Mouse (Mus musculus) liver, embryonic 13.5 days (tissue): Measurements from ENCODE around the gene 6030445D17Rik. TPM values are rescaled to one million over a fixed set of nuclear protein-coding genes. Genes with fewer than 3 reads are reported as not detected.

Experiments
- ATAC-seq: fragments of 200-750 bp; cut with Nextera tagmentation; 2 replicates; pipeline ENCODE4 v1.8.0; 2017; ENCODE audit warnings: low read depth, mild to moderate bottlenecking, moderate number of reproducible peaks, moderate library complexity
- DNase-seq: peaks from one replicate; pipeline ENCODE4 v3.0.0; 2022
- H3K27ac ChIP-seq: fragments of 300-500 bp; sonication (generic); 2 replicates; pipeline ENCODE4 v1.5.1; 2015; ENCODE audit warnings: moderate library complexity, mild to moderate bottlenecking, inconsistent platforms
- H3K27me3 ChIP-seq: fragments of 300-500 bp; sonication (generic); 2 replicates; pipeline ENCODE4 v1.6.1; 2015; ENCODE audit warnings: mild to moderate bottlenecking, inconsistent platforms
- H3K36me3 ChIP-seq: fragments of 300-500 bp; sonication (generic); 2 replicates; pipeline ENCODE4 v1.6.1; 2015; ENCODE audit warnings: mild to moderate bottlenecking, inconsistent platforms
- H3K4me1 ChIP-seq: fragments of 300-500 bp; sonication (generic); replicated peaks from 2 replicates; pipeline ENCODE4 v1.6.1; 2015; ENCODE audit warnings: inconsistent platforms
- H3K4me2 ChIP-seq: fragments of 300-500 bp; sonication (generic); 2 replicates; pipeline ENCODE4 v1.6.1; 2015; ENCODE audit warnings: inconsistent platforms, mild to moderate bottlenecking, moderate library complexity
- H3K4me3 ChIP-seq: fragments of 300-500 bp; sonication (generic); replicated peaks from 2 replicates; pipeline ENCODE4 v1.5.1; 2015; ENCODE audit warnings: mild to moderate bottlenecking, inconsistent platforms
- H3K9ac ChIP-seq: fragments of 300-500 bp; sonication (generic); 2 replicates; pipeline ENCODE4 v1.6.1; 2015; ENCODE audit warnings: mild to moderate bottlenecking, inconsistent platforms
- H3K9me3 ChIP-seq: fragments of 300-500 bp; sonication (generic); replicated peaks from 2 replicates; pipeline ENCODE4 v1.6.1; 2016; ENCODE audit warnings: inconsistent platforms
- WGBS: fragments of 180-500 bp; shearing (Covaris S2); methylation state at CpG from one replicate; pipeline ENCODE4 v1.1.7; 2015; ENCODE audit not compliant: insufficient replicate concordance; 5-methylcytosine and 5-hydroxymethylcytosine counted together
- polyA plus RNA-seq: library from polyadenylated mRNA; unstranded; fragments of >200 nt; fragmentation: Nextera tagmentation; extraction: Ambion mirVana; gene quantifications from 2 replicates; pipeline ENCODE4 v1.2.1, GENCODE M21; 2015

The 6030445D17Rik gene
- polyA plus RNA-seq, 1 experiment from 2014 or later = not detected

DNA sequence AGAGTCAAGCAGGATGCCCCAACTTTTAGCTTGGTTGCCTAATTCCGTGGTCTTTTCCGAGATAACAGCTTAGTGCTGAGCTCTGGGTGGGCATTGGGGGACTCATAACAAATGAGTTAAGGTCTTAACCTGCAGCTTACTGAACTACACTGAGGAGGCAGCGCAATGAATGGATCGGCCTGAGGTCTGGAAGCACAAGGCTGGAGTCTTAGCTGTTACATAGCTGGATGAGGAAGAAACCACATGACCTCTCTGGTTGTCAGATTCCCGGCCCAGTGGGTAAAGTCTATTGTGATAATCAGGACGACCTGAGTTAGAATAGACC is 327 bp upstream of the 6030445D17Rik start:
- Histone ChIP-seq H3K27me3 (peaks cover 67% of the 10 kb centered on the region), H3K9me3 (no peaks in the 10 kb centered on the region), H3K4me3 (peak overlapping the region; percentile 65), H3K4me1 (peaks cover 21% of the 10 kb centered on the region), H3K36me3 (no peaks in the 10 kb centered on the region), H3K4me2 (peak overlapping the region; percentile 86), H3K9ac (peak overlapping the region; percentile 68; the same call in 1 of the 2 replicates), H3K27ac (no peak overlapping the region)
- WGBS = 27% methylated on average over 6 of the region's 6 CpGs
- ATAC-seq = no peak
- DNase-seq = no peak

DNA sequence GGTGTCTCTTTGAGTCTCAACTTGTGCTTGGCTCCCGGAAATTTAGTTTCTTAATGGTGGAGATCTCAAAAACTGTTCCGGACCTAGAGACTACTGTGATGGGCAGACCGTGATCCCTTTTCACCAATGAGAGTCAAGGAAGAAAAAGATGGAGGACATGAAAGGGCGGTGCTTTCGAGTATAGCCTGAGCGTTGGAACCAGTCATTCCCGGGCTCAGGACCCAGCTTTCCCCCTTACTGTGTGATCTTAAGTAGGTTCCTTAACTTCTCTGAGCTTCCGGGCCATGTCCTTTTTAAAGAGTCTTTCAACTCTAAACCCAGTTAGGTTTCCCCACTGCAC is 759 bp downstream of the 6030445D17Rik start:
- H3K4me1 ChIP-seq = peaks cover 21% of the 10 kb centered on the region
- DNase-seq (no peak), ATAC-seq (no peak)
- H3K27me3 ChIP-seq = peaks cover 67% of the 10 kb centered on the region
- H3K27ac ChIP-seq = no peak overlapping the region
- peak overlapping the region; percentile 86 for H3K4me2 ChIP-seq
- H3K4me3 ChIP-seq = peak overlapping the region; percentile 65
- 1% methylated on average over 8 of the region's 8 CpGs for WGBS
- no peaks in the 10 kb centered on the region for H3K36me3 ChIP-seq
- H3K9ac ChIP-seq = peak overlapping the region; percentile 68
- no peaks in the 10 kb centered on the region for H3K9me3 ChIP-seq

DNA sequence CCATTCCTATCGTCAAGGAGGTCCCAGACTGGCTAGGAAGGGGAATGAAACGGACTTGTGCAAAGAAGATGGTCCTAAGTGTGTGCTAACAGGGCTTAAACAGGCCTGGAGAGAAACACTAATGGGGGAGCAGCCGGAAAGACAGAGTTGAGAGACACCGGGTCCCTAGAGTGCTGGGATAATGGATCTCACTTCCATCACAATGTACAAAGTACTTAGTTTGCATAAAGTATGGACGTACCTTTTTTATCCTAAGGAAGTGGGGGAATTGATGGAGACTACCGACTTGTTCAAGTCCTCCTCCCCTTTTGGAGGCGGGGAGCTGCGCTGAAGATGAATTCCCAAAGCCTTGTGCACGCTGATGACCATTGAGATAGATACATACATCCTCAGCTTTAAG is 1.4 kb downstream of the 6030445D17Rik start:
- no peak for DNase-seq
- H3K4me1 ChIP-seq = peaks cover 23% of the 10 kb centered on the region
- H3K9ac ChIP-seq = no peak overlapping the region
- no peak for ATAC-seq
- H3K4me3 ChIP-seq = peak overlapping the region; percentile 65
- WGBS = 41% methylated on average over 9 of the region's 9 CpGs
- peak overlapping the region; percentile 86 for H3K4me2 ChIP-seq
- peaks cover 67% of the 10 kb centered on the region for H3K27me3 ChIP-seq
- H3K27ac ChIP-seq = no peak overlapping the region
- no peaks in the 10 kb centered on the region for H3K36me3 ChIP-seq
- no peaks in the 10 kb centered on the region for H3K9me3 ChIP-seq

DNA sequence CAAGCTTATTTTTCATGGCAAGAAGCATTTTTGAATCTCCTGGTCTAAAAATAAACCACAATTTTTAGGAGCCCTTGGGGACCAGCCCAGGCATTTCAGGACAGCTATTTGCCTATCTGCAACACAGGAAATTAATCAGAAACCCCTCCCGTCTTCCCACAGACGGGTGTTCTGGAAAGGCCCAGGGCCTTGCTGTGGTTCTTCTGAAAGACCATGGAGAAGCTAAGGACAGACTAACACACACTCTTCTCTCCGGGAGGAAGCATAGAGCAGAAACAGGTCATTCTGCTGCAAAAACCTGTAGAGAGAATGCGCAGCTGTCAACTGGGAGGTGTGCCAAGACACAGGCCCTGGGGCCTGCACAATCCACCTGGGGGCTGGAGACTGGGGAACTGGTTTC is 4.2 kb downstream of the 6030445D17Rik start:
- Histone ChIP-seq H3K9me3 (no peaks in the 10 kb centered on the region), H3K36me3 (no peaks in the 10 kb centered on the region), H3K4me2 (no peak overlapping the region), H3K9ac (no peak overlapping the region), H3K4me3 (no peak overlapping the region), H3K27ac (no peak overlapping the region), H3K27me3 (peaks cover 73% of the 10 kb centered on the region), H3K4me1 (peaks cover 50% of the 10 kb centered on the region)
- WGBS = 56% methylated on average over 4 of the region's 4 CpGs
- ATAC-seq = no peak
- no peak for DNase-seq

DNA sequence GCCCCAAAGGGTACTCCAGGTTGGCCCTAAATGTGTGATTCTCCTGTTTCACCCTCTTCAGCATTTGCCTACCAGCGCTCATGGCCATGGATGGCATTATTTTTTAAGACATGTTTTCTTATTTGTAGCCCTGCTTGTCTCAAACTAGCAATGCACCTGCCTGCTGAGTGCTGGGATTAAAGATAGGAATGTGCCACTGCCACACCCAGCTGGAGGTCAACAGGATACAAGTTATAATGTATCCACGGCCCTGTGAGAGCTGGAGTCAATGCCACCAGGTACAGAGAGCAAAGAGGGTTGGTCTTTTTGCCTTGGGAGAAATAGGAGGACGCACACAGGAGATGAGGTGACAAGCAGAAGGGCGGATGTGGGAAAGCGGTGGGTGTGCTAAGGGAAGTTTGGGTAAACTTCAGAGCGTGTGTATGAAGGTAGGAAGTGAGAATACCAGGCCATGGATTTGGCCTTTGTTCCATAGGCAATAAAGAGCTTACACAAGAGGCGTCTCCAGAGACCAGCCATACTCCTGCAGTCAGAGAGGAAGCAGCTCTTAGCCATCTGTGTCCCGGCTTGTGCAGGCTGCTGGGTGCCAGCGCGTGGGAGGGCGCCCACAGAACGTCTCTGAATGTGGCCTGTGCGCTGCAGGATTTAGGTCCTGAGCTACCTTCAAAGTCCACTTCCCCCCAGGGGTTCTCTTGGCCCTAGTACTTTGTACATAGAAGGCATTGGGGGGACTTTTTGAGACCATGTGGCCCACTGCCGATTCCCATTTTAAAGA is 6.7 kb downstream of the 6030445D17Rik start:
- H3K36me3 ChIP-seq = no peaks in the 10 kb centered on the region
- no peak for DNase-seq
- ATAC-seq = no peak
- peak overlapping the region; percentile 92 for H3K4me2 ChIP-seq
- H3K27ac ChIP-seq = no peak overlapping the region
- no peak overlapping the region for H3K9ac ChIP-seq
- H3K27me3 ChIP-seq = peaks cover 58% of the 10 kb centered on the region
- WGBS = 62% methylated on average over 14 of the region's 14 CpGs
- H3K4me3 ChIP-seq = peak overlapping the region; percentile 75; the same call in 1 of the 2 replicates
- no peaks in the 10 kb centered on the region for H3K9me3 ChIP-seq
- peaks cover 39% of the 10 kb centered on the region for H3K4me1 ChIP-seq

DNA sequence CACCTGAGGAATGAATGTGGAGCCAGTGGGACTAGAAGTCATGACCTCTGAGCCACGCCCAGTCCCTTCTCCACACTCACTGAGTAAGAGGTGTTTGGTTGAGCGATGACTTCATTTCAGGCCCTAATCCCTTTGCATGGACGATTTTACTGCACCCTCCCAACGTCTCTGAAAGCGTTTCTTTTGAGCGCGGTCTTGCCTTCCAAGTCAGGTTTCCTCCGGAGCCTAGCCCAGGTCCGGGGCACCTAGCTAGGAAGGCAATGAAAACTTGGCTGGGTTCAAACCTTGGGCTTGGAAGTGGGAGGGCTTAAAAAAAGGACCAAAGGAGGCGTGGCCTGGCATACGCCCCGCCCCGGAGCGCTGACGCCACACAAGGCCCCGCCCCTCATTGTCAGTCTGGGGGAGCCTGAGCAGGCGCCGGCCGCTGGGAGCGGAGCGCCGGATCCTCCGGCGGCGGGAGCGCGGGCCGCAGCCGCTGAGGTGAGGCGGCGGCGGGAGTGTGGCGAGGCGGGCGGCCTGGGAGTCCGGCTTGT is 7.4 kb downstream of the 6030445D17Rik start, which contains the start of gene Luzp1:
TSS of gene Luzp1 (plus strand) at position 391 of the 533 bp plus-strand sequence.
- 2% methylated on average over 35 of the region's 36 CpGs for WGBS
- peaks cover 39% of the 10 kb centered on the region for H3K4me1 ChIP-seq
- H3K27ac ChIP-seq = peak within 1 kb of the TSS; percentile 74
- no peaks in the 10 kb centered on the region for H3K9me3 ChIP-seq
- H3K4me2 ChIP-seq = peak within 1 kb of the TSS; percentile 92
- no peaks in the 10 kb centered on the region for H3K36me3 ChIP-seq
- peak within 1 kb of the TSS; percentile 75 for H3K4me3 ChIP-seq
- DNase-seq = peak; percentile 81
- peaks cover 51% of the 10 kb centered on the region for H3K27me3 ChIP-seq
- ATAC-seq = peak; percentile 88
- H3K9ac ChIP-seq = peak within 1 kb of the TSS; percentile 78

DNA sequence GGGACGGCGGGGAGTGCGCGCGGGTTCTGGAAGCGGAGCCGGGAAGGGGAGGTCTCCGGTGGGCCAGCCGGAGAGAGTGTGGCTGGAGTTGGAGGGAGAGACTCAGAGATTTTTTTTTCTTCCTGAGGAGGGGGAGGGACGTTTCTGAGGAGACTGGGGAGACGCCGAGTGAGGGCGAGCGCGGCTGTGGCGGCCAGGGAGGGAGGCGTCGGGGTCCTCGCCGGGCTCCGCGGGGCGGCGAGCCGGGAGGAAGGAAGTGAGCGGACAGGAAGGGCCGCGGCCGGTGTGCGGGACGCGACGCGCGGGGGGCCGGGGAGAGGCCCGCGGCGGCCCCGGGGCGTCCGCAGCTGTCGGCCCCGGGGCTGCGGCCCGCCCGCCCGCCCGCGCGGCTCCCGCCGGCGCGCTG is 7.9 kb downstream of the 6030445D17Rik start:
- Histone ChIP-seq H3K9me3 (no peaks in the 10 kb centered on the region), H3K27me3 (peaks cover 46% of the 10 kb centered on the region), H3K36me3 (no peaks in the 10 kb centered on the region), H3K9ac (peak overlapping the region; percentile 78), H3K27ac (peak overlapping the region; percentile 74), H3K4me3 (peak overlapping the region; percentile 75), H3K4me2 (peak overlapping the region; percentile 92), H3K4me1 (peaks cover 39% of the 10 kb centered on the region)
- WGBS = 1% methylated on average over 46 of the region's 55 CpGs
- DNase-seq (no peak), ATAC-seq (peak; percentile 49)

DNA sequence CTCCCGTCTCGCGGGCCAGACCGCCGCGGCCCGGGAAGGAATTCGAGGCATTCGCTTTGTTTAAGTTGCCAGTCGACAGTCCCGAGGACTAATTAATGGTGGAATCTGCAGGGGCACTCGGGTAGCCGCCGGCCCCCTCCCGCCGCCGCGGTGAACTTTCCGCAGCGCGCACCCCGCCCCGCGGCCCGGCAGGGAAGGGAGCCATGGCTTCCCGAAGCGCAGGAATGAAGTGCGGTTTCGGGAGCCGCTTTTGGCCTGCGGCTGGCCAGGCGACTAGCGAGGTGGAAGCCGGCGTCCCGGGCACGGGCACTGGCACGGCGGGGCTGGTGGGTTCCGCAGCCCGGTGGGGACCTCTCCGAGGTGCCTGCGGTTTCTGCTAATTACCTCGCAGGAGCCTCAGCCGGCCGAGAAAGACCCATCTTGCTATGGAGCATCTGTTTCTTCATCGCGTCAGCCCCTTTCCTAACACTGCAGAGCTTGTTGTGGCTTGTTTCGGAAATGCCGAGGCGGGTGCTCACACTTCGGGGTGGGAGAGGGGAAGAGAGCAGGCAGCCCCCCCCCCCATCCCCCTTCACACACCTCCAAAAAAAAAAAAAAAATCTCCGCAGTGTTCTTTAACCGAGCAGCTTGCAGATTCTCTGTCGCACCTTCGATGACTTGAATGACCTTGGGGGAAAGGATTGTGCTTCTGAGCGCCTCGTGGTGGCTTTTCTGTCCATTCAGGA is 8.5 kb downstream of the 6030445D17Rik start:
- no peak for ATAC-seq
- DNase-seq = peak; percentile 10
- Histone ChIP-seq H3K4me3 (peak overlapping the region; percentile 75), H3K9ac (peak overlapping the region; percentile 78), H3K4me1 (peaks cover 39% of the 10 kb centered on the region), H3K36me3 (no peaks in the 10 kb centered on the region), H3K27ac (peak overlapping the region; percentile 74), H3K4me2 (peak overlapping the region; percentile 92), H3K27me3 (peaks cover 41% of the 10 kb centered on the region), H3K9me3 (no peaks in the 10 kb centered on the region)
- under 1% methylated on average over 57 of the region's 58 CpGs for WGBS

DNA sequence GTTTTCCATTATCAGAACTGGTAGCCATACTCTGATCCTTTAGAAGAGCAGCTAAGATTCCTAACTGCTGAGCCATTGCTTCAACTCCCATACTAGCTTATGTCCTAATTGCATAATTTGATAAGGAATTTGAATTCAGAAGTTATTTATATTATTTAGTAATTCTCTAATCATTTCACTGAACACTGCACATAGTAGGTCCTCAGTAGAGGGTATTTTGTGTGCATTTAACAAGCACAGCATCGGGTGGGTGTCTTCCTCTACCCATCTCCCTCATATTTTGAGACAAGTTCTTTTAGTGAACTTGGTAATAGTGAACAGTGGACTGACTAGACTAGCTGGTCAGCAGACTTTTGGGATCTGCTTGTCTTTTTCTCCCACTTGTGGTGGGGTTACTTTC is 14.6 kb downstream of the 6030445D17Rik start:
- Histone ChIP-seq H3K27me3 (peaks cover 5% of the 10 kb centered on the region), H3K4me2 (no peak overlapping the region), H3K4me3 (no peak overlapping the region), H3K9me3 (no peaks in the 10 kb centered on the region), H3K9ac (no peak overlapping the region), H3K36me3 (no peaks in the 10 kb centered on the region), H3K27ac (no peak overlapping the region), H3K4me1 (peaks cover 2% of the 10 kb centered on the region)
- WGBS = 72% methylated on average over 1 of the region's 1 CpGs
- ATAC-seq (no peak), DNase-seq (no peak)

DNA sequence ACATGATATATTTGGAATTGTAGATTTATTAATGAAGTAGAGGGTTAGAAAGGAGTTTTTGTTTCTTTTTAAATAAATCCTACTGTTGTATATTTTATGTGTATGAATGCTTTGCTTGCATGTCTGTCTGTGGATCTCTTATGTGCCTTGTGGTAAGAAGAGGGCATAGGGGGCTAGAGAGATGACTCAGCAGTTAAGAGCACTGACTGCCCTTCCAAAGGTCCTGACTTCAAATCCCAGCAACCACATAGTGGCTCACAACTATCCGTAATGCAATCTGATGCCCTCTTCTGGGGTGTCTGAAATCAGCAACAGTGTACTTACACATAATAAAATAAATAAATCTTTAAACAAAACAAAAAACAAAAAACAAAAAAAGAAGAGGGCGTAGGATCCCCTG is 24.5 kb downstream of the 6030445D17Rik start:
- H3K4me2 ChIP-seq = no peak overlapping the region
- H3K9ac ChIP-seq = no peak overlapping the region
- ATAC-seq = no peak
- no peak overlapping the region for H3K27ac ChIP-seq
- H3K9me3 ChIP-seq = no peaks in the 10 kb centered on the region
- 79% methylated on average over 2 of the region's 2 CpGs for WGBS
- no peak for DNase-seq
- no peaks in the 10 kb centered on the region for H3K27me3 ChIP-seq
- peaks cover 5% of the 10 kb centered on the region for H3K4me1 ChIP-seq
- no peak overlapping the region for H3K4me3 ChIP-seq
- H3K36me3 ChIP-seq = no peaks in the 10 kb centered on the region

DNA sequence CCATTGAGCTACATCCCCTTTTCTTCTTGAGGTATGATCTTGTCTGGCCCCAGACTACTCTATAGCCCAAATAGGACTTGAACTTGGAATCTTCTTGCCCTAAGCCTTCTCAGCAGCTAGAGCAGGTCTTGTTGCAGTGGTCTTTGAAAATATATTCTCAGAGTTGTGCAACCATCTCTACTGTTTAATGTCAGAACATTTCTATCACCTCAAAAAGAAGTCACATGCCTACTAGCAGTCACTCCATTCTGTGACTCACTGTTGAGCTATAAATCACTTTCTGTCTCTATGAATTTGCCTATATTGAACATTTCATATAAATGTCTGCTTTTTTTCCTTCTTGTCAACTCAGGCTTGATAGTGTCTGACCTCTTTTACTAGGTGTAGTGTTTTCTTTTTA is 33.9 kb downstream of the 6030445D17Rik start:
- no peak for DNase-seq
- Histone ChIP-seq H3K4me3 (no peak overlapping the region), H3K9me3 (no peaks in the 10 kb centered on the region), H3K9ac (no peak overlapping the region), H3K36me3 (no peaks in the 10 kb centered on the region), H3K27me3 (no peaks in the 10 kb centered on the region), H3K4me1 (peaks cover 6% of the 10 kb centered on the region; the same call in 1 of the 2 replicates), H3K27ac (no peak overlapping the region), H3K4me2 (no peak overlapping the region)
- ATAC-seq = no peak
